Mouse (Mus musculus) intestine, embryonic 16.5 days (tissue): Measurements from ENCODE around the gene Arl6ip5. TPM values are rescaled to one million over a fixed set of nuclear protein-coding genes. Genes with fewer than 3 reads are reported as not detected.
"Not testable (repeated sequence)": the region's sequence is repeated elsewhere in the genome, so short reads cannot be mapped to it uniquely, and the experiment has no call there.

Source experiments
- ATAC-seq: fragments of 200-750 bp; cut with Nextera tagmentation; 2 replicates; pipeline ENCODE4 v1.8.0; 2017; ENCODE audit warnings: moderate TSS enrichment, moderate library complexity
- H3K27ac ChIP-seq: fragments of 300-500 bp; sonication (generic); 2 replicates; pipeline ENCODE4 v1.5.1; 2014; ENCODE audit warnings: mild to moderate bottlenecking, low read length
- H3K27me3 ChIP-seq: fragments of 300-500 bp; sonication (generic); replicated peaks from 2 replicates; pipeline ENCODE4 v1.6.1; 2014; ENCODE audit warnings: low read length, control low read depth, mixed read lengths; ENCODE audit not compliant: control insufficient read depth, insufficient read depth
- H3K36me3 ChIP-seq: fragments of 300-500 bp; sonication (generic); 2 replicates; pipeline ENCODE4 v1.6.1; 2014; ENCODE audit warnings: low read length, control low read depth; ENCODE audit not compliant: control insufficient read depth, insufficient read depth
- H3K4me1 ChIP-seq: fragments of 300-500 bp; sonication (generic); 2 replicates; pipeline ENCODE4 v1.6.1; 2014; ENCODE audit warnings: low read length, control low read depth, mixed read lengths; ENCODE audit not compliant: control insufficient read depth, insufficient read depth
- H3K4me2 ChIP-seq: fragments of 300-500 bp; sonication (generic); 2 replicates; pipeline ENCODE4 v1.6.1; 2014; ENCODE audit warnings: low read depth, low read length, control low read depth
- H3K4me3 ChIP-seq: fragments of 300-500 bp; sonication (generic); 2 replicates; pipeline ENCODE4 v1.5.1; 2014; ENCODE audit warnings: mild to moderate bottlenecking, low read length
- H3K9ac ChIP-seq: fragments of 300-500 bp; sonication (generic); 2 replicates; pipeline ENCODE4 v1.6.1; 2014; ENCODE audit warnings: low read depth, low read length
- H3K9me3 ChIP-seq: fragments of 300-500 bp; sonication (generic); 2 replicates; pipeline ENCODE4 v1.6.1; 2016; ENCODE audit warnings: low read length, control low read depth; ENCODE audit not compliant: control insufficient read depth
- WGBS: fragments of 180-500 bp; shearing (Covaris S2); extraction: QIAGEN DNeasy Blood & Tissue Kit; methylation state at CpG from one replicate; pipeline ENCODE4 v1.1.7; 2014; 5-methylcytosine and 5-hydroxymethylcytosine counted together
- polyA plus RNA-seq: library from polyadenylated mRNA; unstranded; fragments of >200 nt; fragmentation: Nextera tagmentation; extraction: Ambion mirVana; gene quantifications from 2 replicates; pipeline ENCODE4 v1.2.1, GENCODE M21; 2015

The Arl6ip5 gene
- polyA plus RNA-seq, 1 experiment from 2014 or later: 76.4 TPM

DNA sequence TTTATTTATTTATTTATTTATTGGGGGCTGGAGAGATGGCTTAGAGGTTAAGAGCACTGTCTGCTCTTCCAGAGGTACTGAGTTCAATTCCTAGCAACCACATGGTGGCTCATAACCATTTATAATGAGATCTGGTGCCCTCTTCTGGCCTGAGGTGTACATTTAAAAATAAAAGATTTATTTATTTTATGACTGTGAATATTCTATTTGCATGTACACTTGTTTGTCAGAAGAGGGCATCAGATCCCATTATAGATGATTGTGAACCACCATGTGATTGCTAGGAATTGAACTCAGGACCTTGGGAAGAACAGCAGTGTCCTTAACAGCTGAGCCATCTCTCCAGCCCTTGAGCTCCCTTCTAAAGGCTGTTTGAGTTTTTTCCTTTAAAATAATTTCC is 53.3 kb downstream of the Arl6ip5 start:
- ATAC-seq, H3K4me1 ChIP-seq, H3K9ac ChIP-seq, H3K27ac ChIP-seq, H3K9me3 ChIP-seq, H3K27me3 ChIP-seq, H3K4me3 ChIP-seq, H3K4me2 ChIP-seq, H3K36me3 ChIP-seq: not testable (repeated sequence)

DNA sequence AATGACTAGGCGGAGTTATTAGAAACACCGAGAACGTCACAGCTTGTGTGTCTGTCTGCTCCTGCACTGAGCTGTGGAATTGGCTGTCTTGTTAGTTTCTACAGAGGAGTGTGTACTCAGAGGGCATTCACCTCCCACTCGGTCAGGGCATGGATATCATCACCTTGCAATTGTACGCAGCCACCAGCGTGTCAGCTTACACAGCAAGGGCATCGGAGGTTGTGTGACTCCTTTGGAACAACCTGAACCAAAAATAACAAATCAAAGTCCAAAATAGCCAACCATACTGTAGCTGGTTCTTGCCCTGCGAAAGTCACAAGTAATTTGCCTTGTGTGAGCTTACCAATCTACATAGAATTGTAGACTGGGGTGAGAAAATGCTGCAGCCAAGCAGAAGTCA is 54.8 kb downstream of the Arl6ip5 start:
- 65% methylated on average over 8 of the region's 8 CpGs for WGBS
- Histone ChIP-seq H3K36me3 (no peaks in the 10 kb centered on the region), H3K9ac (no peak overlapping the region), H3K27me3 (no peaks in the 10 kb centered on the region), H3K27ac (no peak overlapping the region), H3K4me1 (no peaks in the 10 kb centered on the region), H3K4me3 (no peak overlapping the region), H3K9me3 (no peaks in the 10 kb centered on the region), H3K4me2 (no peak overlapping the region)
- ATAC-seq: no peak

DNA sequence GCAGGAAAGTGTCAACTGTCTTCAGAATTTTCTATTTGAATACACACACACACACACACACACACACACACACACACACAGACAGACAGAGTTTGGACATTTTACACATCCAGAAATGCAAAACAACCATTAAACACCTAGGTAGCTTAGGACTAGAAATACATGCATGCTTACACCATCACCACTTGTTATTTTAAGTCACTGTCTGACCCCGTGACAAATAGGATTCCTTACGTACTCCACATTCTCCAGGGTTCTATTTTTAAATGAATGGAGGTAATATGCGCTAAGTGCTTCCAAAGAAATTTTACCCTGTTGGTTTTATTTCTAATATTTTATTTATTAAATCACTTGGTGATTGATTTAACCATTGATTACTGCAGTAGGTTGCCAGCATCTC is 55.2 kb downstream of the Arl6ip5 start:
- Histone ChIP-seq H3K9me3 (no peaks in the 10 kb centered on the region), H3K4me2 (no peak overlapping the region), H3K27me3 (no peaks in the 10 kb centered on the region), H3K27ac (no peak overlapping the region), H3K4me3 (no peak overlapping the region), H3K4me1 (no peaks in the 10 kb centered on the region), H3K36me3 (no peaks in the 10 kb centered on the region), H3K9ac (no peak overlapping the region)
- WGBS: 68% methylated on average over 3 of the region's 3 CpGs
- ATAC-seq: no peak

DNA sequence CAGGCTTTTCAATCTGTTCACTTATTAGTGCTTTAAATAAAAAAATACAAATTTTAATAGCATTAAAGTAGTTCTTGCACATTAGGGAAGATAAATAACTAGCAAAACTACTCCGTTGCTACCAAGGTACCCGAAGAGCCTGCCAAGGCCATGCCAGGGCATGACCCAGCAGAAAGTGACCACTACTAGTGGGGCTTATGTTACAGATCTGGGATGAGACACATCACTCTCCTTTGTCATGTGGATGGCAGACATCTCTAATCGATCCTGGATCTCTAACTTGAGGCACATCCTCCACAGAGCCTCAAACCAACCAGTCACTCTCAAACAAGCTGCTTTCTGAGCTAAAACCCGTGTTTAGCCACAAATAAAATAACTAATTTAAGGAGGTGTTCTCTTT is 56.2 kb downstream of the Arl6ip5 start:
- Histone ChIP-seq H3K9me3 (no peaks in the 10 kb centered on the region), H3K4me3 (no peak overlapping the region), H3K4me2 (no peak overlapping the region), H3K9ac (no peak overlapping the region), H3K36me3 (no peaks in the 10 kb centered on the region), H3K4me1 (no peaks in the 10 kb centered on the region), H3K27me3 (no peaks in the 10 kb centered on the region), H3K27ac (no peak overlapping the region)
- no peak for ATAC-seq
- 80% methylated on average over 4 of the region's 4 CpGs for WGBS

DNA sequence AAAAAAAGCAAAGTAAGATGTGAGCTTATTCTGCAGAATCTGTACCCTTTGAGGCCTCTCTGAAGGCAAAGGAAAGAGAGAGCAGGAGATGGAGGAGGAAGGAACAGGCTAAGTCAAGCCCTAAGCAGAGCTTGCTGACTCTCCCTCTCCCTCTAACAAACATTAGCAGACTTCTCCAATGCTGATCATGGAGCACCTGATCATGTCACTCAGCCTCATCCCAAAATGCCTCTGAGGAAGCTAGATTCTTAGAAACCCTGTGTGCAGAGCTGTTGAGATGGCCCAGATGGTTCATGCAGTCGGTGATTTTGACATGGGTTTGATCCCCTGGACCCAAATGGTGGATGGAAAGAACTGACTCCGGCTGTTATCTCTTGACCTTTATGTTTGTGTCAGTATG is 56.6 kb downstream of the Arl6ip5 start:
- H3K27ac ChIP-seq: no peak overlapping the region
- H3K9me3 ChIP-seq: no peaks in the 10 kb centered on the region
- H3K4me1 ChIP-seq: no peaks in the 10 kb centered on the region
- 92% methylated on average over 2 of the region's 2 CpGs for WGBS
- no peak overlapping the region for H3K9ac ChIP-seq
- H3K4me3 ChIP-seq: no peak overlapping the region
- H3K27me3 ChIP-seq: no peaks in the 10 kb centered on the region
- ATAC-seq: no peak
- H3K36me3 ChIP-seq: no peaks in the 10 kb centered on the region
- H3K4me2 ChIP-seq: no peak overlapping the region

DNA sequence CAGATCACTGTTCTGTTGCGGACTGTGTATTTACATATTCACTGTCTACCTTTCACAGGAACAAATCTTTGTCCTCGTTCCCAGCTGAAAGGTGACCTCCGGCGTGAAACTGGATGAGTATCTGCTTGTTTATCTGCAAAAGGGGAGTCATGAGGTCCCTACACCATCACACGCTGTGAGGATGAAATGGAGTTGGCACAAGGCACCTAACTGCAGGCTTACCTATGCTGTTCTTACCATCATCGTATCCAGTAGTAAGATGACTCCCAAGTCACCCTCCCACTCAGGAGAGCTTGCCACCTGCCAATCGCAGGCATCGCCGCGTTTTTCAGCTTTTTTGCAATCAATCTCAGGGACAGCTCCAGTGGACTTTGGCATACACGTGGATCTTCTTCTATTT is 59.1 kb downstream of the Arl6ip5 start:
- Histone ChIP-seq H3K27ac (no peak overlapping the region), H3K4me1 (no peaks in the 10 kb centered on the region), H3K36me3 (no peaks in the 10 kb centered on the region), H3K9me3 (no peaks in the 10 kb centered on the region), H3K4me3 (no peak overlapping the region), H3K9ac (no peak overlapping the region), H3K4me2 (no peak overlapping the region), H3K27me3 (no peaks in the 10 kb centered on the region)
- 77% methylated on average over 11 of the region's 11 CpGs for WGBS
- ATAC-seq: no peak

DNA sequence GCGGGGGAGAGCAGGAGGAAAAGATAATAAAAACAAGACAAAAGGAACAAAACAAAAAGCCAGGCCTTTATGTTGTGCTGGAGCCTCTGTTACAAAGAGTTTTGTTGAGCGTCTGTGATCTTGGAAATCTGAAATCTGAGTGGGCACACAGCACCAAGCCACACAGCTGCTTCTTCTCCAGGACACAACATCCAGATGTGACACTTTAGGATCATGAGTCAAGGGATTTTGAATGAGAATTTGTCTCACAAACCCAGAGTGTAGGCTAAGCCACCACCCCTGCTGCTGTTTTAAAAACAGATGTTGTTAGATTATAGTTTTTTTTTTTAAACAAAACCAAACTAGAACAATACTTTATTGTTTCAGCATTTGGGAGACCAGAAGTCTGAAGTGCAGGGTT is 61.9 kb downstream of the Arl6ip5 start:
- Histone ChIP-seq H3K27ac (no peak overlapping the region), H3K4me3 (no peak overlapping the region), H3K9me3 (no peaks in the 10 kb centered on the region), H3K36me3 (no peaks in the 10 kb centered on the region), H3K27me3 (no peaks in the 10 kb centered on the region), H3K4me1 (0 out of 2 replicates have a peak, but pooled peaks cover 3% of the 10 kb centered on the region), H3K9ac (no peak overlapping the region), H3K4me2 (no peak overlapping the region)
- ATAC-seq: no peak
- 80% methylated on average over 2 of the region's 2 CpGs for WGBS

DNA sequence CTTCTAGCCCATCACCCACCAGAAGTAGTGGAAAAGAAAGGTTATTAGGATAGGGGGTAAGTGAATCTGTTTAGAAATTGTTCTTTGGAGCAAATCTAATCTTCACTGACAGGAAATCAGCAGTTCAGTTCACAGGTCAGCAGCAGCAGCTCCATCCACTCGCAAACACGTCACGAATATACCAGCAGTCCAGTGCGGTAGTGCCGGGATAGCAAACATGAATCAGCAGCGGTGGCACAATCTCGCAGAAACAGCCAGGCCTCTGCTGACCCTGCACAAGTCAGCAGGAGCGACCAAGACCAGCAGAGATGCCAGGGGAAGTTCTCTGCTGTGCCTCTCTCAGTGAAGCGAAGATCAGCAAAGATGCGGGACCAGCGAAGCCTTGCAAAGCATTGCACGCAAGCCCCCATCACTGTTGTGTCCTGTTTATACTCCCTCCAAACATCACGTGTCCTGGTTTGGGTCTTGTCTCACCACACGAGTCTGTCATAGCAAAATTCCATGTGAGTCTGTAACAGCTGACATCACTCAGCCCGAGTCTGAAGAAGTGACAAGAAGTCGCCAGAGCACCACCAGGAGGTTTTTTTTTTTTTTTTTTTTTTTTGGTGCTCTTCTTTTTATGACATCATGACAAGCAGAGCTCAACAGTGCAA is 62.7 kb downstream of the Arl6ip5 start:
- Histone ChIP-seq H3K4me1 (peaks cover 5% of the 10 kb centered on the region; the same call in 1 of the 2 replicates), H3K27ac (no peak overlapping the region), H3K36me3 (no peaks in the 10 kb centered on the region), H3K4me3 (no peak overlapping the region), H3K4me2 (no peak overlapping the region), H3K9ac (no peak overlapping the region), H3K9me3 (no peaks in the 10 kb centered on the region), H3K27me3 (no peaks in the 10 kb centered on the region)
- no peak for ATAC-seq
- WGBS: 59% methylated on average over 16 of the region's 16 CpGs

DNA sequence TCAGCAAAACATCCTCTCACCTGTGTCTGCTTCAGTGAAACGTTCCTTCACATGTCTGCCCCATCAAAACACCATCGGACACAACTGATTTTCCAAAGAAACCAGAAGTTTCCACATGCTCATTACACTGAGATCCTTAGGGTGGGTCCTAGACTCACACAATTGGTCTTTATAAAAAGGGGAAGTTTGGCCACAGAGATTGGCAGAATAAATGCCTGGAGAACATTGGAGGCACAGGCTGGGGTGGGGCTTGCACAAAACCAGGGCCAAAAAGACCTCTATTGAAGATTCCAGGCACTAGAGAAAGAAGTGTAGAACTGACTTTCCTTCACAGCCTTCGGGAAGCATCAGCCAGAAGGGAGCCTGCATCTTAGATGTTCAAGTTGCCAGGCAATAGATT is 63.3 kb downstream of the Arl6ip5 start:
- Histone ChIP-seq H3K4me1 (peaks cover 10% of the 10 kb centered on the region), H3K36me3 (no peaks in the 10 kb centered on the region), H3K4me2 (no peak overlapping the region), H3K27ac (no peak overlapping the region), H3K4me3 (no peak overlapping the region), H3K27me3 (no peaks in the 10 kb centered on the region), H3K9me3 (no peaks in the 10 kb centered on the region), H3K9ac (no peak overlapping the region)
- WGBS: 77% methylated on average over 3 of the region's 3 CpGs
- ATAC-seq: no peak

DNA sequence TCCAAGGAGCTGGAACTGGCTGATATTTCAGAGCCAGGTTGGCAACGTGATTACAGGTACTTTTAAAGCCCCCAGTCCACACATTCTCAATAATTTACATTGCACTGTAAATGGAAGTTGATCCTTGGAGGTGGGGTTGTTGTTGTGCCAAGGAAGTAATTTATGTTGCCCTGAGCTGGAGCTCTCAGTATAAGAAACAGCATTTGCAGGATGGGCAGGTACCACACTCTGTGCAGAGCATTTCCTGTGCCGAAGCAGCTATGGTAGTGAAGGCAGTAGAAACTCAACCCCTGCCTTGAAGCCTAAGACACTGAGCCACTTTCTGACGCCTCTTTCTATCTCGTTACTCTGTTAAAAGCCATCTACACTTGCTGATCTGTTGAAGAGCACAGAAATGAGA is 65.3 kb downstream of the Arl6ip5 start:
- Histone ChIP-seq H3K27me3 (no peaks in the 10 kb centered on the region), H3K4me3 (no peak overlapping the region), H3K36me3 (no peaks in the 10 kb centered on the region), H3K4me2 (no peak overlapping the region), H3K27ac (no peak overlapping the region), H3K9ac (no peak overlapping the region), H3K4me1 (peaks cover 16% of the 10 kb centered on the region), H3K9me3 (no peaks in the 10 kb centered on the region)
- 51% methylated on average over 4 of the region's 4 CpGs for WGBS
- no peak for ATAC-seq
